Mouse (Mus musculus) neural tube, embryonic 13.5 days (tissue): ENCODE measurements around the gene Gm11077. TPM values are rescaled to one million over a fixed set of nuclear protein-coding genes. Genes with fewer than 3 reads are reported as not detected.

Experiments used
- ATAC-seq: fragments of 200-750 bp; cut with Nextera tagmentation; 2 replicates; pipeline ENCODE4 v1.8.0; 2017; ENCODE audit warnings: low read depth, mild to moderate bottlenecking, moderate TSS enrichment, moderate library complexity
- H3K27ac ChIP-seq: fragments of 300-500 bp; sonication (generic); replicated peaks from 2 replicates; pipeline ENCODE4 v1.5.1; 2015; ENCODE audit warnings: moderate library complexity, mild to moderate bottlenecking, inconsistent platforms
- H3K27me3 ChIP-seq: fragments of 300-500 bp; sonication (generic); 2 replicates; pipeline ENCODE4 v1.6.1; 2015; ENCODE audit warnings: mild to moderate bottlenecking, inconsistent platforms
- H3K36me3 ChIP-seq: fragments of 300-500 bp; sonication (generic); 2 replicates; pipeline ENCODE4 v1.6.1; 2015; ENCODE audit warnings: mild to moderate bottlenecking, inconsistent platforms
- H3K4me1 ChIP-seq: fragments of 300-500 bp; sonication (generic); replicated peaks from 2 replicates; pipeline ENCODE4 v1.6.1; 2015; ENCODE audit warnings: inconsistent platforms
- H3K4me2 ChIP-seq: fragments of 300-500 bp; sonication (generic); 2 replicates; pipeline ENCODE4 v1.6.1; 2015; ENCODE audit warnings: inconsistent platforms, mild to moderate bottlenecking, moderate library complexity
- H3K4me3 ChIP-seq: fragments of 300-500 bp; sonication (generic); 2 replicates; pipeline ENCODE4 v1.5.1; 2015; ENCODE audit warnings: mild to moderate bottlenecking, inconsistent platforms
- H3K9ac ChIP-seq: fragments of 300-500 bp; sonication (generic); 2 replicates; pipeline ENCODE4 v1.6.1; 2015; ENCODE audit warnings: moderate library complexity, mild to moderate bottlenecking, inconsistent platforms
- H3K9me3 ChIP-seq: fragments of 300-500 bp; sonication (generic); 2 replicates; pipeline ENCODE4 v1.6.1; 2016; ENCODE audit warnings: inconsistent platforms
- WGBS: fragments of 180-500 bp; shearing (Covaris S2); methylation state at CpG from one replicate; pipeline ENCODE4 v1.1.7; 2015; 5-methylcytosine and 5-hydroxymethylcytosine counted together
- polyA plus RNA-seq: library from polyadenylated mRNA; unstranded; fragments of >200 nt; fragmentation: Nextera tagmentation; extraction: Ambion mirVana; gene quantifications from 2 replicates; pipeline ENCODE4 v1.2.1, GENCODE M21; 2015

Gene Gm11077
- polyA plus RNA-seq, 1 experiment from 2014 or later, result not detected

DNA sequence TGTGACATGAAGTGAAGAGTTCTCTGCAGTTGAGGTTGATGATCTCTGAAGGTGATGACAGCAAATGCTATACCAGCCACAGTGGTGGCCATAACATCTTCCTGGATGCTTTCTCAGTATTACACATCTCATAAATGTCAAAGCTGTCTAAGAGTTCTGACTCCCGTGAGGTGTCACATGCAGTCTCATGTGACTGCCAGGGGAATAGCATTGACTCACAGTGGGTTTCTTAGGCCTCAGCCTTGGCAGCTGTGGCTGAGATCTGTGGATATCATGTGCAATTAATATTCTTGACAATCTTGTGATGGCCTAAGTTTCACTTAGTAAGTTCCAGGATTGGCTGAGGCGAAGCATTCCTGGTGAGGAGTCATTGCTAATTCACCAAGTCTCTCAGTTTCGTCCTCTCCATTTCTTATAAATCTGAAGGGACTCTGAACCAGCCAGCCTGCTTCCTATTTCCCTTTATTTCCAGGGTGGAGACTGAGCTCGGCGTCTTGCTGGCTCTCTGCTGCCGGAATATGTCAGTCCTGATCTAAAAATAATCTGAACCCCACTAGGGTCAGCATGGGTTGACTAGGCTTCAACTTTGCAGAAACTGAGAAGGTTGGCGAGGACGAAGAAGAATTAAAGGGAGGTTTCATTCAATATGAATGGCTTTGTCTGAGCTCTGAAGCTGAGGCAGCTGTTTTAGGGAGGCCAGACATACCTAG lies 21.4 kb downstream of the Gm11077 start:
- Histone ChIP-seq H3K9ac (no peak overlapping the region), H3K27me3 (no peaks in the 10 kb centered on the region), H3K9me3 (no peaks in the 10 kb centered on the region), H3K4me3 (no peak overlapping the region), H3K27ac (no peak overlapping the region), H3K4me1 (no peaks in the 10 kb centered on the region), H3K36me3 (no peaks in the 10 kb centered on the region), H3K4me2 (no peak overlapping the region)
- WGBS, result 88% methylated on average over 8 of the region's 8 CpGs
- no peak for ATAC-seq

DNA sequence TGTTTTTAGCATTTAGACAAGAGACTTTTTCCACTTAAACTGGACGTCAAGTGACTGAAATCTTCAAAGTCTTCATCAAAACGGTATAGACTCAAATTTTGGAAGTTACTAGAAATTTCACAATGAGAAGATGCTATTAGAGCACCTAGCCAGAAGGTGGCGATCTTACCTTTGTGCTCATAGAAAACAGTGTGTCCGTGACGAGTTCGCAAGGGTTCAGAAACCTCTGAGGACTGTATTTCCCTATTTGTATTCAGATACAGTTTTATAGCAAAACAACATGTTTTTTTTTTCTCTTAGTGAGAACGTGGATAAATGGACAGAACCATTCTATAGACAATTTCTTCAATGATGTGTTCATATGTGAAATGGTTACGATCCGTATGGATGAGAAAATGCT lies 37.3 kb downstream of the Gm11077 start:
- Histone ChIP-seq H3K4me3 (no peak overlapping the region), H3K9ac (no peak overlapping the region), H3K27me3 (no peaks in the 10 kb centered on the region), H3K4me2 (no peak overlapping the region), H3K4me1 (peaks cover 36% of the 10 kb centered on the region), H3K36me3 (no peaks in the 10 kb centered on the region), H3K9me3 (no peaks in the 10 kb centered on the region), H3K27ac (0 out of 2 replicates have a peak overlapping the region, but pooled peaks have one; percentile 33)
- no peak for ATAC-seq
- 38% methylated on average over 9 of the region's 9 CpGs for WGBS

DNA sequence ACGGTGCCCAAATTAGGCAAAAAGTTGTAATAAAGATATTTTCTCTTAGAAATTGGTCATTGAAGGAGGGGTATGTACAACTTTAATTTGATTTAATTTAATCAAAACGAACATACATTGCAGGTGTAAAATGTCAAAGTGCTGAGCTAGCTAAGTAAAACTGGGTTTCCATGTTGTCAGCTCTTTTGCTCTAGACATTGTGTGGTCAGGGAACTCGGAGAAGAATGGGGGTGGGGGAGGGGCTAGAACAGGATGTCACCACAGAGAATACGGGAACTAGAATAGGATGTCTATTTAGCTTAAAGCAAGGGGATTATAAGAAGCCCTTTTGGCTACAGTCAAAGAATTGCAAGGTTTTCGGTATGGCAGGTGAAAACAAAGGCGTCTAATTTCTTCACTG lies 38.2 kb downstream of the Gm11077 start:
- no peaks in the 10 kb centered on the region for H3K9me3 ChIP-seq
- no peak for ATAC-seq
- no peak overlapping the region for H3K4me3 ChIP-seq
- no peaks in the 10 kb centered on the region for H3K36me3 ChIP-seq
- H3K27me3 ChIP-seq, result no peaks in the 10 kb centered on the region
- H3K27ac ChIP-seq, result peak overlapping the region; percentile 93
- H3K4me2 ChIP-seq, result no peak overlapping the region
- WGBS, result 58% methylated on average over 6 of the region's 6 CpGs
- no peak overlapping the region for H3K9ac ChIP-seq
- H3K4me1 ChIP-seq, result peaks cover 36% of the 10 kb centered on the region

DNA sequence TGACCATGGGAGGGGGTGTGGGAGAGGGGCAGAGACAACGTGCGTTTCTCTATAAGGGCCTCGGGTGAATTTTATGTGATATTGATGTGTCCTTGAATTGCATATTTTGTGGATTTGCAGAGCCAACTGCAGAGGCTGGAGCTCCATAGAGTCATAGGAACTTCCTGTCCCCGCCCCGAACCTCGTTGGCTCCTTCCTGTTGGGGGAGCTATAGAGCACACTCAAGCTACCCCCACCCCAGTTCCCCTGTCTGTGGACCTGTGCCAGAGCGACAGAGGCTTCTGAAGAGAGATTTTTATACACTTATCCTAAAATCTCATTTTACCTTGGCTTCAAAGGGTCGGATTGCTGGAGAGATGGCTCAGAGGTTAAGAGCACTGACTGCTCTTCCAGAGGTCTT lies 39.1 kb downstream of the Gm11077 start:
- Histone ChIP-seq H3K36me3 (no peaks in the 10 kb centered on the region), H3K27me3 (no peaks in the 10 kb centered on the region), H3K4me2 (no peak overlapping the region), H3K4me1 (peaks cover 36% of the 10 kb centered on the region), H3K27ac (peak overlapping the region; percentile 93), H3K9ac (no peak overlapping the region), H3K4me3 (no peak overlapping the region), H3K9me3 (no peaks in the 10 kb centered on the region)
- 73% methylated on average over 8 of the region's 8 CpGs for WGBS
- no peak for ATAC-seq

DNA sequence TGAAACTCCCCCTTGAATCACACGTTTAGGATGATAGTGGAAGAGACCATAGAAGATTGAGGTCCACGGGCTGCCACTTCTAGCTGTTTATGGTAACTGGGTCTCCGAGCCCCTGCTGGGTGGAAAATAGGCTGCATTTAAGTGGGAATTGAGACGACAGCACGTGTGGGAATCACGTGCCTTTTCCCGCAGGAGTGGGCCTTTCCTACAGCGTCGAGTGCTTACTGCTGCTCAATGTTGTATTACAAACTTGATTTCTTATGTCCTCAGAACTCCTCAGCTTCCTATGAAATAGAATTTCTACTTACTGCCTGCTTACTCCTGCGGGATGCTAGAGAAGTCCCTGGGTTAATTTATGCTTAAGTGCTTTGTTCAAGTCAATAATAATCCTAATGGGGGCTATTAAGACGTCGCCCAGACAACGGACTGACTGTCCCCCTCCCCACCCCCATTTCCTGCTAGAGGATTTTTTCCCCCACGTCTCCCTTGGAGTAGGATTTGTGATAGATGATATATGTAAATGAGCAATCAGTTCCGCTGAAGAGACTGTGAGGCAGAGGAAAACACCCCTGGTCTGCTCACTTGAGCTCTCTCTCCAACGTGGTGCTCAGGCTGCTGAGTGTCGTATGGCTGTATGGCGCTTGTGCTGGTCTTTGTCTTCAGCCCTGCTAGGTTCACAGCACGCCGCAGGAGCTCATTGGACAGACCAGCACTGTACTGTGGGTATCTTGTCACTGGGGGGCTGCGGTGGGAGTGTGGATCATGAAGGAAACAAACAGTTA lies 40.0 kb downstream of the Gm11077 start:
- WGBS, result 11% methylated on average over 21 of the region's 21 CpGs
- peak overlapping the region; percentile 53; the same call in 1 of the 2 replicates for H3K9ac ChIP-seq
- peak overlapping the region; percentile 41 for H3K4me2 ChIP-seq
- H3K9me3 ChIP-seq, result no peaks in the 10 kb centered on the region
- H3K36me3 ChIP-seq, result no peaks in the 10 kb centered on the region
- H3K4me1 ChIP-seq, result peaks cover 36% of the 10 kb centered on the region
- no peaks in the 10 kb centered on the region for H3K27me3 ChIP-seq
- H3K4me3 ChIP-seq, result no peak overlapping the region
- ATAC-seq, result peak; percentile 96
- H3K27ac ChIP-seq, result peak overlapping the region; percentile 93

DNA sequence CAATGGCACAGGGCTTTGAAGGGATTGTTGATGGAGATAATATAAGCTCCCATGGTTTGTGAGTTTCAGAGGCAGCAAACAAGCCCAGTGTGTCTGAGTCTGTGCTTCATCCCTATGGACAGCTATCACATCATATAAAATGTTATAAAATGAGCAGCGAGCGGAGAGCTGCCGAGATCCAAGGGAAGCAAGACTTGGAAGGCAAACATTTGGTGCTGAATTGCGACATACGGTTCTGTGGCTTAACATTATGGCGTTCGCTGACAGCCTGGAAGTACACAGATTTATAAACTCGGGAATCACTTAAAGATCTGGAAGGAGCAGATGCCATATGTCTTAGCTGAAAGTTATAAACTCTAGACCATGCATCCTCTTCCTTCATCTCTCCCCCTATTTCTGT lies 47.2 kb downstream of the Gm11077 start:
- 90% methylated on average over 8 of the region's 8 CpGs for WGBS
- H3K9me3 ChIP-seq, result no peaks in the 10 kb centered on the region
- H3K4me1 ChIP-seq, result no peaks in the 10 kb centered on the region
- no peak overlapping the region for H3K4me3 ChIP-seq
- no peak overlapping the region for H3K4me2 ChIP-seq
- H3K27me3 ChIP-seq, result no peaks in the 10 kb centered on the region
- no peak for ATAC-seq
- H3K9ac ChIP-seq, result no peak overlapping the region
- H3K27ac ChIP-seq, result no peak overlapping the region
- no peaks in the 10 kb centered on the region for H3K36me3 ChIP-seq

DNA sequence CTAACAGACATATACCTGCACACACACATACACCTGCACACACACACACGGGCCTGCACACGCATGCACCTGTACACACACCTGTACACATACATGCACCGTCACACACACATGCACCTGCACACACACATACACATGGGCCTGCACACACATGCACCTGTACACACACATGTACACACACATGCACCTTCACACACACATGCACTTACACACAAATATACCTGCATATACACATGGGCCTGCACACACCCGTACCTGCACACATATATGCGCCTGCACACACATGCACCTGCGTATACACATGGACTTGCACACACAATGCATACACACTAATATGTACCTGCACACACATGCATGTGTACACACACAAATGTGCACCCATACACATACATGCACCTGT lies 53.4 kb downstream of the Gm11077 start:
- no peaks in the 10 kb centered on the region for H3K4me1 ChIP-seq
- H3K36me3 ChIP-seq, result no peaks in the 10 kb centered on the region
- no peak for ATAC-seq
- no peak overlapping the region for H3K4me2 ChIP-seq
- no peak overlapping the region for H3K4me3 ChIP-seq
- H3K27me3 ChIP-seq, result no peaks in the 10 kb centered on the region
- H3K9ac ChIP-seq, result no peak overlapping the region
- no peaks in the 10 kb centered on the region for H3K9me3 ChIP-seq
- no peak overlapping the region for H3K27ac ChIP-seq
- 96% methylated on average over 6 of the region's 6 CpGs for WGBS

DNA sequence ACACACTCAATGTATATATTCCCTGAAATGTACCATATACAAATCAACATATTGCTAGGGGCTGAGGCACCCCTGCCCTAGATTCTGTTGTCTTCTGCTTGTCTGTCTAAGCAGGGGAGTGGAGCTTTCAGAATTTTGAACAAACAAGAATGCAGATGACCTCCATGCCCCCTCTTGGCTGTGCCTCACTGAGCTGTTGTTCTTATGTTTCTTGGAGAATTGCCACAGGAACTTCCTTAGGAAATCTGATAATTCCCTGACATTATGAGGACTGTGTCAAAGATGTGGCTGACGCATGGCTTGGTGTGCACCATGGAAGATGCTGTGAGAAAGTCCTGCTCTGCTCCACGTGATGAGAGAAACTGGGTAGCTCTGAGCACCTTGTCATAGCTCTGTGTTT lies 57.0 kb downstream of the Gm11077 start:
- no peak overlapping the region for H3K4me2 ChIP-seq
- no peaks in the 10 kb centered on the region for H3K9me3 ChIP-seq
- no peak for ATAC-seq
- H3K27me3 ChIP-seq, result no peaks in the 10 kb centered on the region
- no peak overlapping the region for H3K4me3 ChIP-seq
- no peaks in the 10 kb centered on the region for H3K4me1 ChIP-seq
- no peak overlapping the region for H3K9ac ChIP-seq
- H3K27ac ChIP-seq, result no peak overlapping the region
- 75% methylated on average over 2 of the region's 2 CpGs for WGBS
- no peaks in the 10 kb centered on the region for H3K36me3 ChIP-seq

DNA sequence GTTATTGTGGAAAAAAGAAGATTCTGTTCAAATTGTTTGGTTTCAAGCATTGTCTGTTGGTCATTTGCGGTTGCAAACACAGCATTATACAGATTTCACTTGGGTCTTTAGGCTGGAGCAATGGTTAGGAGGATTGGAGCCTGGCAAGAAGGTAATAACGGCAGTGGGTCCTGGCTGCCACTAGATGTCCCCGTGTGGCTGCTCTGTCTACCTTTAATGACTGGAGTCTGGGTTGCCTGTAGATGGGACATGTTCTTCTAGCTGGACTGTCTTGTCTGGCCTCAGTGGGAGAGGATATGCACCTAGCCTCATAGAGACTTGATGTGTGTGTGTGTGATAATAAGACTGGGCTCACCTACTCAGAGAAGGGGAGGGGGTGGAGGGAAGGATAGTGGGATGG lies 60.8 kb downstream of the Gm11077 start:
- Histone ChIP-seq H3K27me3 (no peaks in the 10 kb centered on the region), H3K9ac (no peak overlapping the region), H3K4me3 (no peak overlapping the region), H3K27ac (0 out of 2 replicates have a peak overlapping the region, but pooled peaks have one; percentile 13), H3K9me3 (no peaks in the 10 kb centered on the region), H3K36me3 (no peaks in the 10 kb centered on the region), H3K4me2 (no peak overlapping the region), H3K4me1 (no peaks in the 10 kb centered on the region)
- peak; percentile 67; the same call in 1 of the 2 replicates for ATAC-seq
- WGBS, result 48% methylated on average over 3 of the region's 3 CpGs

DNA sequence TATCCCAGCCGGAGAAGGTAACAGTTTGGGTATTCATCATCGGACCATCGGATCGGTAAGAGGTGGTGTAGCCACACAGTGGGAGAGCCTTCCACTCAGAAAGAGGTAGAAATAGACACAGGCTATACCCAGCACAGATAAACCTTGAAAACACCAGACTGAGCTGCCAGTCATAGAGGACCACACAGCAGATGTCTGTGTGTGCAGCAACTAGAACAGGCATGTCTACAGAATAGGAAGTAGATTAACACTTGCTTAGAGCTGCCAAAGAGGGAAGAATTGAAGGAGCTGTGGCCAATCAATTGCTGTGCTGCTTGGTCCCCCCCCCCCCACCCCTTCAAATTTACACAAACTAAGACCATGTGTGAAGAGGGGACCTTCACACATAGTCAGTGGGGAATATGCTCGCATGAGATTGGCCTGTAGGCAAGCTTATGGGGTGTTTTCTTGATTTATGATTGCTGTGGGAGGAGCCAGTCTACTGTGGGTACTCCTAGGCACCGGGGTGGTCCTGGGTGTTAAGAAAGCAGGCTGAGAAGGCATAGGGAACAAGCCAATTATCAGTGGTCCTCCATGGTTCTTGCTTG lies 64.7 kb downstream of the Gm11077 start:
- Histone ChIP-seq H3K27me3 (no peaks in the 10 kb centered on the region), H3K27ac (no peak overlapping the region), H3K4me1 (no peaks in the 10 kb centered on the region), H3K9me3 (no peaks in the 10 kb centered on the region), H3K4me2 (no peak overlapping the region), H3K9ac (no peak overlapping the region), H3K4me3 (no peak overlapping the region), H3K36me3 (no peaks in the 10 kb centered on the region)
- WGBS, result 89% methylated on average over 6 of the region's 6 CpGs
- ATAC-seq, result no peak

DNA sequence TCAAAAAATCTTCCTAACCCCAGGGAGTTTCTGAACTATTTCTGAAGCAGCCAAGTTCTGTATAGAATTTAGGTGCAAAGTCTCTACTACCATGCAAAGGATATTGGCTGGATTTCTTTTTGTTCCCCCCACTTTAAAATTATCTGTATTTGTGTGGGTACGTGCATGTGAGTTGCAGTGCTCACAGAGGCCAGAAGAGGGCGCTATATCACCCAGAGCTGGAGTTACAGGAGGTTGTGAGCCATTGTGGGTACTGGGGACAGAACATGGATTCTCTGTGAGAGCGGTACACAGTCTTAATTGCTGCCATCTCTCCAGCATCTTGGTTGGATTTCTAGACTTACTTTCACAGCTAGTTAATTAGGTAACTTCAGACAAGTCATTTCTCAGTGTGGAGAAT lies 69.8 kb downstream of the Gm11077 start:
- no peak overlapping the region for H3K4me2 ChIP-seq
- no peaks in the 10 kb centered on the region for H3K27me3 ChIP-seq
- WGBS, result 75% methylated on average over 3 of the region's 3 CpGs
- no peaks in the 10 kb centered on the region for H3K36me3 ChIP-seq
- no peak overlapping the region for H3K9ac ChIP-seq
- no peaks in the 10 kb centered on the region for H3K4me1 ChIP-seq
- H3K4me3 ChIP-seq, result no peak overlapping the region
- no peak for ATAC-seq
- no peak overlapping the region for H3K27ac ChIP-seq
- no peaks in the 10 kb centered on the region for H3K9me3 ChIP-seq

DNA sequence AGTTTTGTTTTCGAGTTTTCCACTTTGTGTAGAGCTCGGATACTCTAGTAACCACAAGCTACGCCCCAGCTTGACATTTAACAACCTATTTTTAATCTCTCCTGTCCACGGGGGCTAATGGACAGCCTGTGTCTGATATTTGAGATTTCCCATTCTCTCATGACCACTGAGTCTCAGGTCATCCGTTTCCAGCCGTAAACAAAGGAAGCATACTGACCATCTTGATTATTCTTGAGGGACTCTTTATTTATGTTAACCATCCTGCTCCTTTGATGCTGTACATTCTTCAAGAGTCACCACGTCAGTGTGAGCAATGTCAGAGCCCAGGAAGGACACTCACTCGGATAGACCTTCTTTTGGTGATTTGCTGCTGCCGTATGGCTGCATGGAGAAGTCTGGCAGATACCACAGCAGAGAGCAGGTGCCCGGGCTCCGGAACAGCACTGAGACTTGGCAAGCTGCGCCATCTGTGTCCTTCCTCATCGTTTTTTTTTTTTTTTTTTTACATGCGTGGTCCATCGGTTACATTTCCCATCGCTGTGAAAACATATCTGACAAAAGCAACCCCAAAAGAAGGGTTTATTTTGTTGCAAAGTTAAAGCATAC lies 70.5 kb downstream of the Gm11077 start:
- no peak overlapping the region for H3K9ac ChIP-seq

More for the DNA sequence above, 70.5 kb downstream of the Gm11077 start:
- Histone ChIP-seq H3K27ac (no peak overlapping the region), H3K27me3 (no peaks in the 10 kb centered on the region), H3K36me3 (no peaks in the 10 kb centered on the region), H3K4me3 (no peak overlapping the region), H3K9me3 (no peaks in the 10 kb centered on the region), H3K4me1 (no peaks in the 10 kb centered on the region), H3K4me2 (no peak overlapping the region)
- WGBS, result 87% methylated on average over 16 of the region's 16 CpGs
- ATAC-seq, result no peak
